Mouse (Mus musculus): ENCODE results near the gene Apbb2.

- TF ChIP-seq POLR2A (IDR thresholded peaks at IDR 0.05; ENCODE audit: low read depth, low read length) (no peak), CTCF (conservative IDR thresholded peaks at IDR 0.05; ENCODE audit: insufficient read depth, insufficient read length, low read depth, low read length) (no peak)
These were observed 276.7 kb downstream of the Apbb2 start for GRCm38 (mm10) chr5:66341848-66342247.

Data from kidney, adult 2 months (tissue).